Mouse (Mus musculus): ENCODE data around the gene Frs2. TPM values are rescaled to one million over a fixed set of nuclear protein-coding genes. Genes with fewer than 3 reads are reported as not detected.
A peak's percentile ranks its signal among the peaks of the same experiment; 100 is the strongest.

Frs2 gene
- polyA plus RNA-seq, 1 experiment from 2014 or later, result 33.9 TPM

- no peaks in the 10 kb centered on the region for H3K9me3 ChIP-seq (ENCODE audit: control insufficient read depth, low read length)
- H3K27me3 ChIP-seq (ENCODE audit: control insufficient read depth, insufficient read depth, low read length), result no peaks in the 10 kb centered on the region
- 87% methylated on average over 4 of the region's 4 CpGs for WGBS
- no peak for ATAC-seq (ENCODE audit: insufficient read depth, low FRiP score, low TSS enrichment)
- no peak overlapping the region for H3K9ac ChIP-seq (ENCODE audit: low read length)
- no peak overlapping the region for H3K4me2 ChIP-seq (ENCODE audit: low read depth)
- DNase-seq (ENCODE audit: low spot score), result no peak
- no peak overlapping the region for H3K27ac ChIP-seq (ENCODE audit: low read depth, low read length)
- no peak overlapping the region for H3K4me3 ChIP-seq (ENCODE audit: low read depth, low read length)
- H3K4me1 ChIP-seq (ENCODE audit: control insufficient read depth, insufficient read depth, low read length), result no peaks in the 10 kb centered on the region
- H3K36me3 ChIP-seq (ENCODE audit: control insufficient read depth, insufficient read depth, low read length), result peaks cover 11% of the 10 kb centered on the region
Measured at GRCm38 (mm10) chr10:117081326-117081725, 67.0 kb downstream of the Frs2 start.

- DNase-seq (ENCODE audit: low spot score) (peak; percentile 28), ATAC-seq (ENCODE audit: insufficient read depth, low FRiP score, low TSS enrichment) (no peak)
- Histone ChIP-seq H3K4me3 (ENCODE audit: low read depth, low read length) (no peak overlapping the region), H3K4me2 (ENCODE audit: low read depth) (no peak overlapping the region), H3K27ac (ENCODE audit: low read depth, low read length) (no peak overlapping the region), H3K36me3 (ENCODE audit: control insufficient read depth, insufficient read depth, low read length) (peaks cover 19% of the 10 kb centered on the region), H3K27me3 (ENCODE audit: control insufficient read depth, insufficient read depth, low read length) (no peaks in the 10 kb centered on the region), H3K9me3 (ENCODE audit: control insufficient read depth, low read length) (no peaks in the 10 kb centered on the region), H3K9ac (ENCODE audit: low read length) (no peak overlapping the region), H3K4me1 (ENCODE audit: control insufficient read depth, insufficient read depth, low read length) (no peaks in the 10 kb centered on the region)
- 75% methylated on average over 6 of the region's 6 CpGs for WGBS
Measured at GRCm38 (mm10) chr10:117078284-117078683, 70.0 kb downstream of the Frs2 start.

DNA sequence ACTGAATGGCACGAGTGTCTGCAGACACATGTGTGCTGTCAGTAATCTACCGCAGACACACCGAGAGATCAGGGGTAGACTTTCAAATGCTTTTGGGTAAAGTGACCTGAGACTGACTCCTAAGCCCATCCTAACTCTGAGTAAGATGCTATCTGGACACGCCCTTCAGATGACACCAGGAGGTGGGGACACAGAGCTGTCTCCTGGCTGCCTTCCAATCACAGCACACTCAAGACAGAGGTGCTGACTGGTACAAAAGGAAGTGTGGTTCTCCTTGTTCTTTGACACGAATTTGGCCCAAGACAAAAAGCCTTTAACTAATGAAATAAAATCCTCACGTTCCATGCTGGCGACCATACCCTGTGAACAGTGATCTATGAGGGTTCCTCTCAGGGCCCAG, 75.2 kb downstream of the Frs2 start:
- H3K4me2 ChIP-seq (ENCODE audit: low read depth), result no peak overlapping the region
- no peaks in the 10 kb centered on the region for H3K4me1 ChIP-seq (ENCODE audit: control insufficient read depth, insufficient read depth, low read length)
- H3K36me3 ChIP-seq (ENCODE audit: control insufficient read depth, insufficient read depth, low read length), result peaks cover 14% of the 10 kb centered on the region
- H3K9me3 ChIP-seq (ENCODE audit: control insufficient read depth, low read length), result no peaks in the 10 kb centered on the region
- no peak overlapping the region for H3K9ac ChIP-seq (ENCODE audit: low read length)
- H3K27me3 ChIP-seq (ENCODE audit: control insufficient read depth, insufficient read depth, low read length), result no peaks in the 10 kb centered on the region
- DNase-seq (ENCODE audit: low spot score), result no peak
- no peak for ATAC-seq (ENCODE audit: insufficient read depth, low FRiP score, low TSS enrichment)
- 88% methylated on average over 7 of the region's 7 CpGs for WGBS
- H3K27ac ChIP-seq (ENCODE audit: low read depth, low read length), result no peak overlapping the region
- H3K4me3 ChIP-seq (ENCODE audit: low read depth, low read length), result no peak overlapping the region

GRCm38 (mm10) chr10:117072191-117072888, 76.0 kb downstream of the Frs2 start:
- Histone ChIP-seq H3K36me3 (ENCODE audit: control insufficient read depth, insufficient read depth, low read length) (peaks cover 14% of the 10 kb centered on the region), H3K4me2 (ENCODE audit: low read depth) (no peak overlapping the region), H3K4me1 (ENCODE audit: control insufficient read depth, insufficient read depth, low read length) (no peaks in the 10 kb centered on the region), H3K4me3 (ENCODE audit: low read depth, low read length) (no peak overlapping the region), H3K9ac (ENCODE audit: low read length) (no peak overlapping the region), H3K9me3 (ENCODE audit: control insufficient read depth, low read length) (no peaks in the 10 kb centered on the region), H3K27me3 (ENCODE audit: control insufficient read depth, insufficient read depth, low read length) (no peaks in the 10 kb centered on the region), H3K27ac (ENCODE audit: low read depth, low read length) (no peak overlapping the region)
- no peak for ATAC-seq (ENCODE audit: insufficient read depth, low FRiP score, low TSS enrichment)
- no peak for DNase-seq (ENCODE audit: low spot score)
- WGBS, result 95% methylated on average over 18 of the region's 18 CpGs

DNA sequence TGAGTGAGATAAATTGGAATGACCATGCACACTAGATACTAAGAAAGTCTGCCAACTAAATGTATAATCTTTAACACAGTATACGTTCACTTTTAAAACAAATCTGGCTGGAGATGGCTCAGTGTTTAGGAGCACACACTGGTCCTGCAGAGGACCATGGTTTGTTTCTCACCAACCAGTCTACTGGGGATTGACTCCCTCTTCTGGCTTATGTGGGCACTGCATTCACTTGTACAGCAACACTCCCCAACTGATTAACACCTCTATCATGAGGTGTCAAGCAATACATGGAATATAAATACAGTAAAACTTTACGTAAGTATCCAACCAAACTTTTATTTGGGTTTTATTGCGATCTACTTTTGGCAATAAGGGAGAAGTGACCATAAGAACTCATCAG, 79.2 kb downstream of the Frs2 start:
- Histone ChIP-seq H3K9me3 (ENCODE audit: control insufficient read depth, low read length) (no peaks in the 10 kb centered on the region), H3K27me3 (ENCODE audit: control insufficient read depth, insufficient read depth, low read length) (no peaks in the 10 kb centered on the region), H3K4me2 (ENCODE audit: low read depth) (no peak overlapping the region), H3K9ac (ENCODE audit: low read length) (no peak overlapping the region), H3K4me3 (ENCODE audit: low read depth, low read length) (no peak overlapping the region), H3K4me1 (ENCODE audit: control insufficient read depth, insufficient read depth, low read length) (no peaks in the 10 kb centered on the region), H3K27ac (ENCODE audit: low read depth, low read length) (no peak overlapping the region), H3K36me3 (ENCODE audit: control insufficient read depth, insufficient read depth, low read length) (peaks cover 7% of the 10 kb centered on the region; the same call in 1 of the 2 replicates)
- WGBS, result 95% methylated on average over 3 of the region's 3 CpGs
- ATAC-seq (ENCODE audit: insufficient read depth, low FRiP score, low TSS enrichment) (no peak), DNase-seq (ENCODE audit: low spot score) (no peak)

- peaks cover 4% of the 10 kb centered on the region; the same call in 1 of the 2 replicates for H3K4me1 ChIP-seq (ENCODE audit: control insufficient read depth, insufficient read depth, low read length)
- H3K4me2 ChIP-seq (ENCODE audit: low read depth), result peak overlapping the region; percentile 36
- peaks cover 11% of the 10 kb centered on the region for H3K36me3 ChIP-seq (ENCODE audit: control insufficient read depth, insufficient read depth, low read length)
- 12% methylated on average over 7 of the region's 7 CpGs for WGBS
- 0 out of 2 replicates have a peak overlapping the region, but pooled peaks have one; percentile 12 for H3K4me3 ChIP-seq (ENCODE audit: low read depth, low read length)
- DNase-seq (ENCODE audit: low spot score), result no peak
- ATAC-seq (ENCODE audit: insufficient read depth, low FRiP score, low TSS enrichment), result peak; percentile 49; the same call in 1 of the 2 replicates
- no peaks in the 10 kb centered on the region for H3K27me3 ChIP-seq (ENCODE audit: control insufficient read depth, insufficient read depth, low read length)
- H3K9ac ChIP-seq (ENCODE audit: low read length), result peak overlapping the region; percentile 42; the same call in 1 of the 2 replicates
- H3K9me3 ChIP-seq (ENCODE audit: control insufficient read depth, low read length), result no peaks in the 10 kb centered on the region
- H3K27ac ChIP-seq (ENCODE audit: low read depth, low read length), result no peak overlapping the region
Measured at GRCm38 (mm10) chr10:117064076-117064475, 84.3 kb downstream of the Frs2 start.

DNA sequence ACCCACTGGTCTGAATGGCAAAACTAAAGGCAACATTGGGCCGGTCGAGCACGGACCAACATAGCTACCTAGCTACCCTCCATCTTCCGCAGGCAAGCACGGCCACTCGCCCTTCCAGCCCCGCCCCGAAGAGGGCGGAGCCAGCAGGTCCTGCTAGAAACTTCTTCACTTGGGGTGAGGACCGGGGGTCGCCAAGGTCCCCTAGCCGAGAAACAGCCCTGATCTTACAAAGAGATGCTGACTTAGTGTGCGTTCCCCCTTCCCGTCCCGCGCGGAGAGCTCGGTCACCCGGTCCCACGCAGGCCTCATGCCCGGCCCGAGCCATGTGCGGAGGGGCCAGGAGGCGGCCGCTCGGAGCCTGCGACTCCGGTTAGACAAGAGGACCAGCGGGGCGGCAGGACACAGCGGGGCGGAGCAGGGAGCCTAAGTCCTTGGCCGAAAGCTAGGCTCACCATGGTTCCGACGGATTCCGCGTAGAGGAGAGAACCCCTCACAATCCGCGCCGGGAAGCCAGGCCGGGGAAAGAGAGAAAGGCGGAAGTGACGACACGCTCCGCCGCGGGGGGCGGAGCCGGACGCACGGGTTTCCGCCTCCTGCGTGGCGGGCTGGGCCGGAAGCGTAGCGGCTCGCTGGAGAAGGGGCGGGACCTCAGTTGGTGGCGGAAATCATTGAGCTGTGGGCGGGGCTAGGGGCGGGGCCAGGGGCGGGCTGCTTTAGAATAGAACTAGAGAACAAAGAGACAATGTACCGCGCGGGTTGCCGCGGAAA, 84.9 kb downstream of the Frs2 start, which contains the start of gene Cct2:
Gene Cct2, minus strand, starts transcription at position 561 of the 768 bp plus-strand sequence.
- ATAC-seq (ENCODE audit: insufficient read depth, low FRiP score, low TSS enrichment) (peak; percentile 92), DNase-seq (ENCODE audit: low spot score) (peak; percentile 99)
- WGBS, result under 1% methylated on average over 68 of the region's 68 CpGs
- peak within 1 kb of the TSS; percentile 82 for H3K9ac ChIP-seq (ENCODE audit: low read length)
- H3K27ac ChIP-seq (ENCODE audit: low read depth, low read length), result peak within 1 kb of the TSS; percentile 67
- H3K9me3 ChIP-seq (ENCODE audit: control insufficient read depth, low read length), result no peaks in the 10 kb centered on the region
- peaks cover 15% of the 10 kb centered on the region for H3K36me3 ChIP-seq (ENCODE audit: control insufficient read depth, insufficient read depth, low read length)
- peak within 1 kb of the TSS; percentile 87 for H3K4me3 ChIP-seq (ENCODE audit: low read depth, low read length)
- peaks cover 4% of the 10 kb centered on the region; the same call in 1 of the 2 replicates for H3K4me1 ChIP-seq (ENCODE audit: control insufficient read depth, insufficient read depth, low read length)
- no peaks in the 10 kb centered on the region for H3K27me3 ChIP-seq (ENCODE audit: control insufficient read depth, insufficient read depth, low read length)
- H3K4me2 ChIP-seq (ENCODE audit: low read depth), result peak within 1 kb of the TSS; percentile 95

- peak overlapping the region; percentile 82 for H3K9ac ChIP-seq (ENCODE audit: low read length)
- no peaks in the 10 kb centered on the region for H3K9me3 ChIP-seq (ENCODE audit: control insufficient read depth, low read length)
- no peak for DNase-seq (ENCODE audit: low spot score)
- peak overlapping the region; percentile 87 for H3K4me3 ChIP-seq (ENCODE audit: low read depth, low read length)
- no peak for ATAC-seq (ENCODE audit: insufficient read depth, low FRiP score, low TSS enrichment)
- H3K4me1 ChIP-seq (ENCODE audit: control insufficient read depth, insufficient read depth, low read length), result peaks cover 4% of the 10 kb centered on the region; the same call in 1 of the 2 replicates
- H3K27me3 ChIP-seq (ENCODE audit: control insufficient read depth, insufficient read depth, low read length), result no peaks in the 10 kb centered on the region
- peaks cover 15% of the 10 kb centered on the region for H3K36me3 ChIP-seq (ENCODE audit: control insufficient read depth, insufficient read depth, low read length)
- 3% methylated on average over 15 of the region's 15 CpGs for WGBS
- peak overlapping the region; percentile 67; the same call in 1 of the 2 replicates for H3K27ac ChIP-seq (ENCODE audit: low read depth, low read length)
- peak overlapping the region; percentile 95 for H3K4me2 ChIP-seq (ENCODE audit: low read depth)
Measured at GRCm38 (mm10) chr10:117062894-117063253, 85.5 kb downstream of the Frs2 start.
